Mouse (Mus musculus) ovary, postnatal 36 days (tissue): ENCODE measurements around the gene Dgke.
A peak's percentile ranks its signal among the peaks of the same experiment; 100 is the strongest.
"Not testable (repeated sequence)": the region's sequence is repeated elsewhere in the genome, so short reads cannot be mapped to it uniquely, and the experiment has no call there.

ENCODE experiments used
- DNase-seq: peaks from one replicate; pipeline ENCODE4 v3.0.0; 2022; ENCODE audit warnings: low spot score, mixed read lengths

Dgke gene

GRCm38 (mm10) chr11:89066750-89067149 is at the start of gene Dgke:
Gene Dgke, minus strand, starts transcription at chr11:89066850.
- DNase-seq = no peak

GRCm38 (mm10) chr11:89107180-89107807 is 40.6 kb upstream of the Dgke start:
- no peak for DNase-seq

GRCm38 (mm10) chr11:89105823-89106222 is 39.2 kb upstream of the Dgke start:
- DNase-seq = no peak

- DNase-seq = no peak
Observed at GRCm38 (mm10) chr11:89105211-89105610, 38.6 kb upstream of the Dgke start.

GRCm38 (mm10) chr11:89103166-89103565 is 36.5 kb upstream of the Dgke start:
- DNase-seq = no peak

- peak; percentile 29 for DNase-seq
Observed at GRCm38 (mm10) chr11:89100826-89101321, 34.2 kb upstream of the Dgke start.

GRCm38 (mm10) chr11:89100403-89100802 is 33.8 kb upstream of the Dgke start:
- DNase-seq = peak; percentile 83

- DNase-seq = no peak
Observed at GRCm38 (mm10) chr11:89098930-89099329, 32.3 kb upstream of the Dgke start.

GRCm38 (mm10) chr11:89098083-89098835 is 31.6 kb upstream of the Dgke start:
- DNase-seq = no peak

- not testable (repeated sequence) for DNase-seq
Observed at GRCm38 (mm10) chr11:89097292-89097691, 30.6 kb upstream of the Dgke start.

- no peak for DNase-seq
Observed at GRCm38 (mm10) chr11:89095306-89095705, 28.7 kb upstream of the Dgke start.

GRCm38 (mm10) chr11:89092714-89093113 is 26.1 kb upstream of the Dgke start:
- DNase-seq = no peak

GRCm38 (mm10) chr11:89090359-89090758 is 23.7 kb upstream of the Dgke start:
- DNase-seq = not testable (repeated sequence)

GRCm38 (mm10) chr11:89088754-89089153 is 22.1 kb upstream of the Dgke start:
- DNase-seq = no peak

GRCm38 (mm10) chr11:89086208-89086809 is 19.7 kb upstream of the Dgke start:
- DNase-seq = no peak

GRCm38 (mm10) chr11:89084601-89085000 is 18.0 kb upstream of the Dgke start:
- DNase-seq = no peak

- DNase-seq = not testable (repeated sequence)
Observed at GRCm38 (mm10) chr11:89082691-89083090, 16.0 kb upstream of the Dgke start.

- not testable (repeated sequence) for DNase-seq
Observed at GRCm38 (mm10) chr11:89081906-89082305, 15.3 kb upstream of the Dgke start.

- DNase-seq = no peak
Observed at GRCm38 (mm10) chr11:89078996-89079680, 12.5 kb upstream of the Dgke start.

GRCm38 (mm10) chr11:89078305-89078704 is 11.7 kb upstream of the Dgke start:
- no peak for DNase-seq

GRCm38 (mm10) chr11:89077601-89078000 is 11.0 kb upstream of the Dgke start:
- no peak for DNase-seq

GRCm38 (mm10) chr11:89076370-89076821 is 9.7 kb upstream of the Dgke start:
- DNase-seq = no peak
